Mouse (Mus musculus) liver, adult 2 months (tissue): ENCODE data around the gene Ier5l.

Source experiments
- CTCF ChIP-seq: fragments of 200-500 bp; IDR thresholded peaks from 2 replicates; pipeline ENCODE4 v1.5.1; 2011; ENCODE audit warnings: low read depth, low read length, control low read depth
- POLR2A ChIP-seq: fragments of 200-500 bp; IDR thresholded peaks from 2 replicates; pipeline ENCODE4 v1.6.1; 2011; ENCODE audit warnings: low read length, control low read depth; ENCODE audit not compliant: insufficient read depth; ENCODE audit errors: extremely low read depth

DNA sequence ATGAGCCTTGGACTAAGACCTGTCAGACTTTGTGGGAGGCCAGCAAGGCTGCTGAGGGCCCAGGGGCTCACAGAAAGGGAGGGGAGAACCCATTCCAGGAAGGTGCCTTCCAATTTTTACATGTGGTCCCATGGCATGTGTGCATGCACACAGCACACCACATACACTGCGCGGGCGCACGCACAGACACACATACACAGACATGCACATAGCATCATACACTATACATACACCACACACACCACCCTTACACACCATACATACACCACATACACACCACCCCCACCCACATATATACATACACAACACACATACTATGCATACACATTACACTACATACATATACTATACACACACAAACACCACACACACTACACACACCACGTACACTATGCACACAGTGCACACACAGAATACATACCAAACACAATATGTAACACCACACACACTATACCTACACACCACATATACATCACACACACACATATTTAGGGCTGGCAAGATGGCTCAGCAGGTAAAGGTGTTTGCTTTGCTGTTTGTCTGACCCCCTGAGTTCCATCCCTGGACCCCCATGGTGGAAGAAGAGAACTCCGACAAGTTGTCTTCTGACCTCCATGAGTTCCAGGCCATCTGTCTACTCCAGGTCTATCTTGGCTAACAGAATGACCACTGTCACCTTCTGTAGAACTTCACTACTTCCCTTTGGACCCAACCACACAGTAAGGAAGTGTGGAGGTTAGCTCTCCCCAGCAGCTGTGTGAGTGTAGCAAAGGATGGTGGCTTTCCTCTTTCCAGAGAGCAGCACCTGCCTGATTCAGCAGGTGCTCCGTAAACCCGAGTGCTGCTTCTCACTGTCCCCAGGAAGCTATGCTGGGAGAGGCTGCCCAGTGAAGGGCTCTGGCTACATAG, 21.2 kb upstream of the Ier5l start:
- TF ChIP-seq CTCF (no peak), POLR2A (no peak)
